Mouse (Mus musculus): ENCODE data around the gene Ttc7. TPM values are rescaled to one million over a fixed set of nuclear protein-coding genes. Genes with fewer than 3 reads are reported as not detected.

Gene Ttc7
- total RNA-seq, 2 experiments from 2014 or later, result 5.5 TPM

DNA sequence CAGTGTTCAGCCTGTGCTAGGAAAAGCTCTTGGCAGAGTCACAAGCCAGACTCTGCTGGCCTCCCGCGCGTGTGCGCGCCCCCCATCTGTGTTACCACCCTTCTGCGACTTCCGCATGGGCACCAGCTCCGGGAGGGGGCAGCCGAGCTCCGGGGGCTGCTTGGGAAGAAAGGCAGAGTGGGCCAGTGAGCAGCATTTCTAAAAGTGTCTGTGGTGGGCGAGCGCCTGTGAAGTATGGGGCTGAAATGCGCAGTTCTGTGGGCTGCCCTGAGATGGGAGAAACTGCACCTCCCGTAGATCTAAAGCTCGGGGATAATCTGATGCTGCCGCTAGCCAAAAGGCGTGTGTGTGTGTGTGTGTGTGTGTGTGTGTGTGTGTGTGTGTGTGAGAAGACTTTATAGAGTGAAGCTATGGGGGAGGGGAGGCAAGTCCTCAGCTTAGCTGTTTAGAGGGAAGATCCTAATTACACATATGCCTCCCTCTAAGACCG lies 86.6 kb downstream of the Ttc7 start:
- DNase-seq, result no peak

DNA sequence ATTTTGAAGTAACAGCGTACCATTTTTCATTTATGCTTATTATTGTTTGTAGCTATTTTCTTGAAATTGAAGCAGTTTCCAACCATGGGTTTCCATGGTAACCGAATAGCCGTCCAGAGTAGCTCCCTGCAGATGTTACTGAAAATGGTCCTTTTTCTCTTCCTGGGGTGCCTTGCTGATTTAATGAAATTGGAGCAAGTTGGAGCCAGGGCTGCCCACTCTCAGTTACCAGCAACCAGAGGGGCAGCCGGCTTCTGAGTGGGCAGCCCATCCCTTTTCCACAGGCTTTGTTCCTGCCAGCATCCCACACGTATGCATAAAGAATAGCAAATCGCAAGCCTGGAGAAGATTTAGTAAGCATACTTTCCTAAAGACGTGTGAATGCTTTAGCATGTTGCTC lies 89.5 kb downstream of the Ttc7 start:
- DNase-seq, result no peak

DNA sequence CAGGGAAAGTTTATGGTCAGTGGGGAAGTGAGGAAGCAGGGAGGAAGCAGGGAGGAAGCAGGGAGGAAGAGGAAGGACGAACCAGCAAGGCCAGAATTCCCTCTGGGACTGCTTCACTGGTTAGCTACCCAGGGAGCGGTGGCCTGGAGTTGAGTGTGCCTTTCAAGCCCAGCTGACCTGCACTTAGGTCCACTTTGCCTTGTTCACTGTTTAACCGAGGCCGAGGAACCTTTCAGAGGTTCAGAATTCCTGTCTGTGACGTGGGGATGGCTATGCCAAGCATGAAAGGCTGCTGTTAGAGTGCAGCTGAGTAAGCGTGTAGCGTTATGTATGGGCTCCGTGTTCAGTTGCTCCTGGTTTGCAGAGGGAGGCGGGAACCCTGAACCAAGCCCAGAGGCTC lies 90.6 kb downstream of the Ttc7 start:
- no peak for DNase-seq

DNA sequence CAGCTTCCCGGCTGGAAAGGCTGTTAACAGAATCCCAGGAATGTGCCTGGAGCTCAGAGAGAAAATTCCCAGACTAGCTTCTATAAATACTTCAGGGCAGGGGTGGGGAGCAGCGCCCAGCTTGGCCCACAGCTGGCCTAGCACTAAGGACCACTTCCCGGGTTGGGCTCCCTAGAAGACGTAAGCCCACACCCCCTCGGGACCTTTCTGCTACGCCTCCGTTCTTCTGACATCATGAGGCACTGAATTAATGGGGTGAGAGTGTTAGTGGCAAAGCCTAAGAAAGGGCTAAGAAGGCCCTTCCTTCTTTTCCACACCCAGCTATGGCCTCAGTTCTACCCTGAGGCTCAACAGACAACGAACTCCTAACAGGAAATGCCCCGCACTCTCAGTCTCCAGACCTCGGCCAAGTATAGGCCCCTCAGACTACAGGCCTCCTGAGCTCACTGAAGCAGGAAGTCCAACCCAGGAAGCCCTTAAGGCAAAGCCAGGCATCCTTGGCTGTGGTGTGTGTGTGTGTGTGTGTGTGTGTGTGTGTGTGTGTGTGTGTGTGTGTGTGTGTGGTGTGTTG lies 93.3 kb downstream of the Ttc7 start:
- DNase-seq, result peak; percentile 60

DNA sequence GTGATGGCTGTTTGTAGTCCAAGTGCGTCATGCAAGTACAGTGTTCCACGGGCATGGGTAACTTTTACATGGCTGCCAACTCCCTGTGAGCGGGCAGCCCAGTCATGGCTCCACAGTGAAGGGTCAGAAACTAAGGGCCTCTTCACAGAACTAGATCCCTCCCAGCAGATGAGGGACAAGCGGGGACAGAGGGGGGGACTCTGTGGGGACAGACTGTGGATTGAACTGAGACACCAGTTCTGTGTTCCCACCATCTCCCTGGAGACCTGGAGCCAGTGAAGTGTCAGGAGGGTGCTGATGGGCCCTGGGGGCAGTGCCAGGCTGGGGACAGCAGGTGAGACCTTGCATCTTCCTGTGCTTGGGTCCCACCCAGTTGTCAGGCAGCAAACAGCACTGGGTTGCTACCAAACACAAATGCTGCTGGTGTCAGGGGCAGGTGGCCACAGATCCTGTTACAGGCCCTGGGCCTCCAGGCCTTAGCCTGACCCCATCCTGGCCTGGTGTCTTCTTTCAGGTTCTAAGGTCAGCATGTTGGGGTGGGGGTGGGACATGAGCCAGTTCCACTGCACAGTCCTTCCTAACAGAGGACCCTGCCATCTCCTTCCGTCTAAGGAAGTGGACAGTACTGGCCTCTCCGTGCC lies 94.3 kb downstream of the Ttc7 start:
- DNase-seq, result peak; percentile 45

DNA sequence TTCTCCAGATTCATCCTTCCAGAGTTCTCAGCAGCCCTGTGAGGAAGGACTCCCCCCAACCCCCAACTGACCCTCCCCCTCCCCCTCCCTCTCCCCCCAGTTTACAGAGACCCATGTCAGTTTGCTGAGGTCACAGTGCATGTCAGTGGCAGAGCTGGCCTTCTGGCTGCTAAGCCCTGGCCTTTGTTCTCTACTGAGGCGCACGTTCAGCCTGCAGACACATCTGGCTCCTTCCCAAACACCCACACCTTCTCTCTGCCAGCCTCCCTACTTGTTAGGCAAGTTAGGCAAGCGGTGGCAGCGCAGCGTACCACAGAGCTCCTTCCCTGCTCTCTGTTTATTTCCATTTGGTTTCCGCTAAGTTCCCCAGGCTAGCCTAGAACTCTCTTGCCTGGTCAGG lies 94.8 kb downstream of the Ttc7 start:
- DNase-seq, result no peak

DNA sequence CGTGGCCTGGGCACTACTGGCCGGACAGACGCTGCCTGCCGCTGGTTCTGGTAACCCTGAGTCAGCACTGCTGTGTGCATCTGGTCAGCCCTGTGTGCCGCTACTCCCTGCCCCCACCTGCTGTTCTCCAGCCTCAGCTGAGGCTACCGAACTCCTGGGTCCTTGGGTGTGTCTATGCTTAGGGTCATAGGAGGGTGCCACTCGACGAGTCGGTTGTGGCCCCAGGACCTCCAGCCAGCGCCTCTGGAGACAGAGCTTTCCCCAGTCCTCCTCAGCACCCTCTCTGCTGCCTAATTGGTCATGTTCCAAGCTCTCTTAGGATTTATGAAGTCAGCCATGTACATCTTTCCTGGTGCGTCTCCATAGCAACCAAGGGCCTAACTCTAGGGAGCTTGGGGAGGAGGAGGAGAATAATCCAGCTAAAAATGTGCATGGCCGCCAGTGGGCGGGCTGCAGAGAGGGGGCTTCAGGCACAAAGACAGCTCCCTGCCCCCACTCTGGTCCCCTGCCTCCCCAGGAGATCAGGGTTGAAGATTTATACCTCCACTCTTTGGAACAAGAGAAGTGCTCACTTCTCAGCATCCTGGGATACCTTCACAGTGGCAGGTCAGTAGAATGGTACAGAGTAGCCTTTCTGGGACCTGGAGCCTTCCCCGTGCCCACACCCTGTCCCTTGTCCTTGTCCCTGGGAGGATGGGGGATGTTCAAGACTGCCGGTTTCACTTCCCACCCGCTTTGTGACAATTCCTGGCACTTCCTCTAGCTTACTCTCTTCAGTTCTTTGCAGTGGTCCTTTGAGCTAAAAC lies 95.9 kb downstream of the Ttc7 start:
- DNase-seq, result no peak

DNA sequence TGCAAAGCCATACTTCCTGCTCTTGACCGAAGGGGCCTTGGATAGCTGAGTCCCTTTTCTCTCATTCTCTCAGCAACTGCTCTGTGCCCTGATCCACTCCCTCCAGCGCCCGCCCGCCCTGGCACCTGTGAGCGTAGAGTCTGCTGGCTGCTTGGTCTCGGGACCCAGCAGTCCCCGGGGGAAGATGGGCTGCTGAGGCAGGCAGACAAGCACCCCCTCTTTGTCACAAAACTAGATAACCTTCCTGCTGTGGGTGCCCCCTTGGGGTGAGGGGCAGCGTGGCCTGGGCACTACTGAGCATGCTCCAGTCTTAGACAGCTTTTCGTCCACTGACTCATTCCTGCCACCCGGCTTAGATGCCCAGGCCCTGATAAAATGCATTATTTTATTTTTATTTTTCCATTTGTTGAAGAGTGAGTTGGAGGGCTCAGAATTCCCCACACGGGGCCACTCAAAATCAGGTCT lies 96.5 kb downstream of the Ttc7 start:
- no peak for DNase-seq

DNA sequence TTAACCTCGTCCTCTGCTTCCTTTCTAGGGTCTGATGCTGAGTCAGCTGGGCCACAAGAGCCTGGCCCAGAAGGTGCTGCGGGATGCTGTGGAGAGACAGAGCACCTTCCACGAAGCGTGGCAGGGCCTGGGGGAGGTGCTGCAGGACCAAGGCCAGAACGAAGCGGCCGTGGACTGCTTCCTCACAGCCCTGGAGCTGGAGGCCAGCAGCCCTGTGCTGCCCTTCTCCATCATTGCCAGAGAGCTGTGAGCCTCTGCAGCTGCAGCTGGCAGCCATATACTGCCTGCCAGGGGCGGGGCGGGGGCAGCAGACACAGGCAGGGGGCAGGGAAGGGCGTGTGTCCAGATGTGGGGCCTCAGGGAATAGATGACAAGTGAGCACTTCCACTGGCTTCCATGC lies 97.1 kb downstream of the Ttc7 start:
- DNase-seq, result peak; percentile 38

DNA sequence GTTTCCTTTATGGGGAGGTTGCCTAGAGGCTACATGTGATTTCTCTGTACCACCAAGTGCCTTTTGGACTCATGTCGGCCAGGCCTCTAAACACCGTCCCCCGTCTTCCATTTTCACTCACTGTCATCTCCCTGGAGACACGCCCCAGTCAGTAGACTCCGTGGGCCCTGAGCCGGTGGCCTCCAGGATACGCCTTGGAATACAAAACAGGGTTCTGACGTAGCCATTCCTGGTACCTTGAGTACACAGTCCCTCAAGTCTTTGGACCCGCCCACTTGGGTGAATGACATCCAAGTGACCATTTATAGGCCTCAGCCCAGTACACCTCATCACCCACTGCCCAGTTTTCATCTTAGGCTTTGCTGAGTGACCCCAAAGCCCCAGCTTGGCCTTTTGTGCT lies 98.0 kb downstream of the Ttc7 start:
- no peak for DNase-seq

DNA sequence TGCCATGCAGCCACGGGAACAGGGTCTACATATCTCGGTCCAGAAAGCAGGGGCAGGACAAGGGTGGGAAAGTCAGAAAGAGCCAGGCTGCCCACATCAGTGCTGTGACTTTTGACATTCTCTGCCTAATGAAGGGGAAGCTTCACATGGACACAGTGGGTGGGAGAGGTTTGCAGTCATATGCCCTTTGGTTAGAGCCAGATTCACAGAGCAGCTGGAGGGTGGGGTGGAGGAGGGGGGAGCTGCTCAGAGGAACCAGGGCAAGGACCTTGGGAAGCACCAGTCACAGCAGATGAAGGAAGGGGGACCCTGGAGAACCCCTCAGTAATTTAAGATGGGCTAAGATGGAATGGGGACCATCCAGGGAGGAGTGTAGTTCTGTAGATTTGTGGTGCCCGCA lies 103.1 kb downstream of the Ttc7 start:
- no peak for DNase-seq

DNA sequence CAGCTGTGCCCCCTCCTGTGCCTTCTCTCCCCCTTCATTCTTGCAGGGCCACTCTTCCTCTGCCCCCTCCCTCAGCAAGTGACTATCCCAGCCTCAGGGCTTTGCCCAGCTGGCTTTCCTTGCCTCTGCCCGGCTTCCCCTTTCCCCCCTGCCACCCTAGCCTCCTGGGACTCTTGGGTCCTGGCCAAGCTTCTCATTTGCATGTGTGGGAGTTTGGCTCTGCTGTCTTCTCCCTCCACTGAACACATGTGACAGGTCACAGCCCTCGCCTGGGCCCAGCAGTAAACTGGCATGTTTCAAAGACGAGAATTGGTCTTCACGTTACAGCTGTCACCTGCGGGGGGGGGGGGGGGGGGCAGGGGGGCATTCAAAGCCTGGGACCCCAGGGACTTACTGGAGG lies 104.4 kb downstream of the Ttc7 start:
- peak; percentile 73 for DNase-seq

DNA sequence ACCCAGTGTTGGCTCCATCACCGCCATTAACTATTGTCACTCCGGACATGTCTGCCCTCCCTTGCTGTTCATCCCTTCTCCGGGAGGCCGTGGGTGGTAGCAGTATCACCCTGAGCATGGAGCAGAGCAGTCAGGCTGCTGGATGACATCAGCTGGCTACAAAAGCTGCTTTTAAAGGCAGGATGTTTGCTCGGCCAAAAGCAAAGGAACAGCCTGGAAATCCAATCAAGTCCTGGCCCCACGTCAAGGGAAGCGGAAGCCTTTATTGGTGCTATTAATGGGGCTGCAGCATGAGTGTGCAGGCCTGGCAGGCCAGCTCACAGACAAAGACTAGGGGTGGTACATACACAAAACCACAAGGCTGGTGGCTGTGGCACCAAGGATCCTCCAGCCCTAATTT lies 108.6 kb downstream of the Ttc7 start:
- DNase-seq, result peak; percentile 74

DNA sequence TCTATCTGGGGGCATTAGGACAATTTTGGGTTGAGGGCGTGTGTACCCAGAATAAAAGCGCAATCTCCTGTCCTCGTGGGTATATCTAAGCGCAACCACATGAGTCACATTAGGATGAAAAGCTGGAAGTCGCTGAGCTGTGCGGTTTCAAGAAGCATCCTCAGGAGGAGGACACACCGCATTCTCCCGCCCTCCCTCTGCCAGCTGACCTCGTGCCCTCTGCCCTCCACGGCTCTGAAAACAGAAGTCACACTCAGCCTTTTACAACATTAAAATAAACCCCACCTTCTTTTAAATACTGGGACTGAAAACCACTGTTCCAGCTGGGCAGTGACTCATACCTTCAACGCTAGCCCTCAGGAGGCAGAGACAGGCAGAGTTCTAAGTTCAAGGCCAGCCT lies 114.4 kb downstream of the Ttc7 start:
- no peak for DNase-seq

DNA sequence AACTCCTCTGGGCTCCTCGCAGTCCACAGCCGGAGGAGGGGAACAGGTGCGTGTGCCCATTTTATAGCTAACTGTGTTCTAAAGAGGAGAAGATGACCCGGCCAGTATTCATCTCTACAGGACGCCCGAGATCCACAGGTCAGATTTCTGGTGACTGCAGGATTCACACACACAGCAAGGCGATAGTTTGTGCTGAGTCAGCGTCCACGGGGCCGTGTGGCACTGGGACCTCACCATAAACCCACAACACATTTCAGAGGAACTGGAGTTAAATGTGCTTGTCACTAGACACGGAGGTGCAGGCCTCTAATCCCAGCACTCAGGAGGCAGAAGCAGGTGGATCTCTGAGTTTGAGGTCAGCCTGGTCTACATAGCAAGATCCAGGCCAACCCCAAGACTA lies 119.8 kb downstream of the Ttc7 start:
- DNase-seq, result no peak

DNA sequence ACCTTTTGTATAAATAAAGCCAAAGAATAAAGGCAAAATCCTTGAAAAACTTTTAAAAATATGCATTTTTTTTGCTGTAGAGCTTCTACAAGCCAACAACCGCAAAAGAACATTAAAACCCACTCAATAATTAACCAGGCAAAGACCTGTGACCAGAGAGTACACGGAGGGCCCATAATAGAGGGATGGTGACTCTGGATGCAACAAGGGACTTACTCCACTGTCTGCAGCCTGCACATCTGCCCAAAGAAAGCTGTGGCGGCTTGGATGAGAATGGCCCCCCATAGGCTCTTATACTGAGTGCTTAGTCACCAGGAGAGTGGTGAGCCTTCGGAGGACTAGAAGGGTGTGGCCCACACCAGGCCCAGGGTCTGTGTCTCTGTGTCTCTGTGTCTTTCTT lies 120.8 kb downstream of the Ttc7 start:
- no peak for DNase-seq

DNA sequence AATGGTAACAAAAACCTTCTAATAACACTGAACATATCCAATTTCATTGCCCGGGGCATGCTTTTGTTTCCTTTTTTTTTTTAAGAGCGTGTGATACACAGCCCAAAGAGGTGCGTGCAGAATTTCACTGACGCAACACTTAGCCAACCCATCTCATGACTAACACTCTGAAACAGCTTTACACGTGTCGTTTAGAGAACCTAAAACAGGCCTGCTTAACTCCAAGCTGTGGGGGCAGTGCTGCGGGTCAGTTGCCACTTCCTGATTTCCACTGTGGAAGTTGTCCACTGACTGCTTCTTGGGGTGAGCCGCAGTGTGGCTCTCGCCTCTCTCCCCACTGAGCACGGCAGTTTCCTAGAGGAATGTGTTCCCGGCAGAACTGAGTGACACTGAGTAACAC lies 122.9 kb downstream of the Ttc7 start:
- no peak for DNase-seq

DNA sequence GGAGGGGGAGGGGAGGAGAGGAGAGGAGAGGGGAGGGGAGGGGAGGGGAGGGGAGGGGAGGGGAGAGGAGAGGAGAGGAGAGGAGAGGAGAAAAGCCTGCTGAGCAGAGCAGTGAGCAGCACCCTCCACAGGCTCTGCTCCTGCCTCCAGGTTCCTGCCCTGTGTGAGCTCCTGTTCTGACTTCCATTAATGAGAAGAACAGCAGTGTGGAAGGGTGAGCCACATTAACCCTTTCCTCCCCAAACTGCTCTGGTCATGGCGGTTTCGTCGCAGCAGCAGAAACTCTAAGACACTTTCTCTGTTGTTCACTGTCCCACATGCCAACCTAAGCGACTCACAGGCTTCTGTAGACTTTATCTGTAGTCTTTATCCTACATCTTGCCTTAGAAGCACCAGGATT lies 124.0 kb downstream of the Ttc7 start:
- DNase-seq, result no peak

DNA sequence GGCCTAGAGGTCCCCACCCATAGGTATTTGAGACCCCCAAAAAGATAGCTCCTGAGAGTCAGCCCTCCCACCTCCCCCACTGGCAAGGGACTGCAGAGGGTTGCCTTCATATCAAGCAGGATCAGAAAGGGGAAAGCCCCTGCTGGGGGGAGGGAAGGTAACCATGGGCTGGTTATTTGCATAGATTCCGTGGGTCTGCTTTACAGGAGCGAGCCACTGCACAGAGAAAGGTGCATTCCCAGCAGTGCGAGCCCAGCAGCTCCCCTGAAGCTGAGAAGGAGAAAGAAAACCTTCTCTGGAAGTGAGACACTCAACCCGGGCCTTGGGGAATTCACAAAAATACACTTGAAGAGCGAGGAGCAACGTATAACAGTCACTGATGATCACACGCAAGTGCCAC lies 135.4 kb downstream of the Ttc7 start:
- DNase-seq, result no peak

DNA sequence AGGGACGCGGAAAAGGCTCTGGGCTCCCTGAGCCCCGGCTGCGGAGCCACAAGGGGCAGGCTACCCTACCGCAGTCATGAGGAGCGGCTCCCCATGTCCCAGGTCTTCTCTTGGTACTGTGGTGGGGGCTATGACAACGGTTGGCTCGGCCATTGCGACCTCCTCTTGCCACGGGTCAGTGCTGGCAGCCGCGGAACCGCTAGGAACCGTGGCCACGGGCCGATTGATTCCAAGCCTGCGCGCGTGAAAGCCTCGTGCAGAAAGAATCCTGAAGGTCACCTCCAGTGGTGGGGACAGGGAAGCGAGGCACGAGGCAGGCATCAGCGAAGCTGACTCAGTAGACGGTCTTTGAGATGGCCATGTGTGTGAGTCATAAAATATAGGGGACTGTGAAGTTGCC lies 144.8 kb downstream of the Ttc7 start, which contains the start of gene Stpg4:
Gene Stpg4, minus strand, starts transcription at position 231 of the 400 bp plus-strand sequence.
- no peak for DNase-seq

DNA sequence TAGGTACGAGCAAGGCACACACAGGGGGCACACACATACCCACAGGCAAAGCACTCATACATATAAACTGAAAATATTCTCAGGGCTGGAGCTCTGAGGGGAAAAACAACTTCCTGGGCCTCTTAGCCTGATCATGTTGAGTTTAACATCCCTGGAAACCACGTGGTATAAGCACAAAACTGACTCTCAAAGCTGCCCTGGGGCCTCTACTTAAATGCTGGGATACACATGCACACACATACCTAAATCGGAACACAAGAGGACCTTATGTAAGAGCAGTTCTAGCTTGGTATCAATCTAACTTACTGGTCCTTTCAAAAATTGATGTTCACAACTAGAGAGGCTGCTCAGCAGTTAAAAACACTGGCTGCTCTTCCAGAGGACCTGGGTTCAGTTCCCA lies 146.7 kb downstream of the Ttc7 start:
- no peak for DNase-seq

Data from heart, postnatal 4 days (tissue).